Mouse (Mus musculus): Measurements from ENCODE around the gene Prokr1. TPM values are rescaled to one million over a fixed set of nuclear protein-coding genes. Genes with fewer than 3 reads are reported as not detected.
"Not testable (repeated sequence)": the region's sequence is repeated elsewhere in the genome, so short reads cannot be mapped to it uniquely, and the experiment has no call there.

The Prokr1 gene
- polyA plus RNA-seq, 1 experiment from 2014 or later = 3.2 TPM

DNA sequence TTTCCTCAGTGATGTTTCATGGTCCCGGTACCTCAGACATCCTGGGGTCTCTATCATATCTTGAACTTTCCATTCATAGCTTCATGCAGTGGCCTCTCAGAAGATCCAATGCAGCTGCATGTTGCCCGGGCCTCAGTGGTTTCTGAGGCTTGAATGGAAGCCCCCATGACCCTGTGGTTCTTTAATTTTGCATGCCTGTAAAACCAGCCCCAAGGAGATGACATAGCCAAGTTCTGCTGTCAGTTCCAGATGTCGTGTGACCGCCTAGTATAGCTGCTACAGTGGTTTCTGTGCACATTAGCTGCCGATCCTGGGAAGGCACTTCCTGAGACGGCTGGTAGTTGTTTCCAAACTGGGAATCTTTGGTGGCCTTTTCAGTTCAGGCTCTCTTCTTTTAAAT is 3.6 kb upstream of the Prokr1 start:
- 86% methylated on average over 6 of the region's 6 CpGs for WGBS
- Histone ChIP-seq H3K9ac (replicated peaks) (no peak overlapping the region), H3K4me3 (no peak overlapping the region), H3K9me3 (no peaks in the 10 kb centered on the region), H3K4me2 (replicated peaks) (no peak overlapping the region), H3K27me3 (no peaks in the 10 kb centered on the region), H3K4me1 (peaks cover 25% of the 10 kb centered on the region), H3K36me3 (no peaks in the 10 kb centered on the region), H3K27ac (replicated peaks) (no peak overlapping the region)
- no peak for ATAC-seq (replicated peaks)

DNA sequence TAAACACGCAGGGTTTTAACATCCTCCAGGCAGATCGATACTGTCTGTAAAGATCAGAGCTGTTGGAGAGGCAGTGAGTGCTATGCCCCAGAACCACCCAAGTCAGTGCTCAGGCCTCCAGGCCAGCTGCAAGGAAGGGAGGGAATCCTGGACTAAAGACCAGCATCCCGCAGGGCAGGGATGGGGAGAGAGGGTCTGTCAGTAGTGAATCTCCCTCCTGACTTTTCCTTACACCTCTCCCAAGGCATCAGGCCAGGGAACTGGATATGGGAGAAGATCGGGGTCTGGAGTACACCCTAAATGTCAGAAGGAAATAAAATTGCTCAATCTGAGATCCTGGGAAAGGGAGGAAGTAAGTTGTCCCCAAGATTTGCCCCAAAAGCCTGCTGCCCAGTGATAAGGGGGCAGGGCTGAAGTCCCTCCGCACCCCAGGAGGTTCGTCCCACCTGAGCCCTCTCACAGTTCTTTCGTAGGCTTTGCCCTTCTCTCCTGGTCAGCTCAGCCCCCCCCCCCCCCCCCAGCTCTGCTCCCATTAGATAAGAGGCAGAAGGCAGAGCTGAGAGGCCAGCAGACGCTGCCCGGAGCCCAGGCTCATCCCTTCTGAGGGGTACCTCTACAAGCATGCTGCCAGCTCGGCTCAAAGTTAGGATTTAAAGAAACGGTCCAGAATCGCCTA is 687 bp downstream of the Prokr1 start:
- WGBS = 10% methylated on average over 12 of the region's 12 CpGs
- Histone ChIP-seq H3K4me2 (replicated peaks) (peak overlapping the region; percentile 86), H3K9me3 (no peaks in the 10 kb centered on the region), H3K9ac (replicated peaks) (peak overlapping the region; percentile 58; the same call in 1 of the 2 replicates), H3K27me3 (no peaks in the 10 kb centered on the region), H3K27ac (replicated peaks) (no peak overlapping the region), H3K4me3 (peak overlapping the region; percentile 55), H3K4me1 (peaks cover 18% of the 10 kb centered on the region), H3K36me3 (no peaks in the 10 kb centered on the region)
- ATAC-seq (replicated peaks) = peak; percentile 51; the same call in 1 of the 2 replicates

DNA sequence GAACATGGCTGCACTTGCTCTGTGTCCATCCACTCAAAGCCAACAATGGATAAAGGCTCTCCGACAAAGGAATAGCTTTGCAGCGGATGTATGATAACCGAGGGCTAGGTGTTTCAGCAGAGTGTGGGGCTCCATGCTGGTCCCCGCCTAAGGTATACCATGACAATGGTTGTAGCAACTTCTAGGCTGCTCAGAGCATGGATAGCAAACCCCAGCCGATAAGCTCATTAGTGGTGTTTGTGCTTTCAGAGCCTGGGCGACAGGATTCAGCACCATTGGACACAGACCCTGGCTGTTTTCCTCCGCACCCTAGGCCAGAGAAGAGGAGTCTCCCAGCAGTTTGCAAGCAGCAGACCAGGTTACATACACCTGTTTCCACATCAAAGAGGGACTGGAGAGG is 6.6 kb downstream of the Prokr1 start:
- Histone ChIP-seq H3K4me1 (0 out of 2 replicates have a peak, but pooled peaks cover under 1% of the 10 kb centered on the region), H3K9me3 (no peaks in the 10 kb centered on the region), H3K36me3 (no peaks in the 10 kb centered on the region), H3K27me3 (no peaks in the 10 kb centered on the region), H3K4me3 (no peak overlapping the region), H3K27ac (replicated peaks) (no peak overlapping the region), H3K9ac (replicated peaks) (no peak overlapping the region), H3K4me2 (replicated peaks) (no peak overlapping the region)
- no peak for ATAC-seq (replicated peaks)
- WGBS = 76% methylated on average over 7 of the region's 7 CpGs

- H3K27me3 ChIP-seq = no peaks in the 10 kb centered on the region
- H3K4me1 ChIP-seq = no peaks in the 10 kb centered on the region
- H3K36me3 ChIP-seq = no peaks in the 10 kb centered on the region
- WGBS = 97% methylated on average over 1 of the region's 1 CpGs
- no peak overlapping the region for H3K4me2 ChIP-seq (replicated peaks)
- no peaks in the 10 kb centered on the region for H3K9me3 ChIP-seq
- H3K4me3 ChIP-seq = no peak overlapping the region
- H3K27ac ChIP-seq (replicated peaks) = no peak overlapping the region
- no peak for ATAC-seq (replicated peaks)
- H3K9ac ChIP-seq (replicated peaks) = no peak overlapping the region
Observed at GRCm38 (mm10) chr6:87583183-87583611, 7.3 kb downstream of the Prokr1 start.

- 77% methylated on average over 6 of the region's 6 CpGs for WGBS
- Histone ChIP-seq H3K27me3 (no peaks in the 10 kb centered on the region), H3K36me3 (no peaks in the 10 kb centered on the region), H3K4me1 (no peaks in the 10 kb centered on the region), H3K4me2 (replicated peaks) (no peak overlapping the region), H3K4me3 (no peak overlapping the region), H3K9me3 (no peaks in the 10 kb centered on the region), H3K27ac (replicated peaks) (no peak overlapping the region), H3K9ac (replicated peaks) (no peak overlapping the region)
- no peak for ATAC-seq (replicated peaks)
Observed at GRCm38 (mm10) chr6:87582456-87582855, 8.1 kb downstream of the Prokr1 start.

- Histone ChIP-seq H3K27me3 (no peaks in the 10 kb centered on the region), H3K36me3 (no peaks in the 10 kb centered on the region), H3K4me3 (no peak overlapping the region), H3K4me2 (replicated peaks) (no peak overlapping the region), H3K9me3 (no peaks in the 10 kb centered on the region), H3K27ac (replicated peaks) (no peak overlapping the region), H3K9ac (replicated peaks) (no peak overlapping the region), H3K4me1 (no peaks in the 10 kb centered on the region)
- 95% methylated on average over 18 of the region's 18 CpGs for whole genome bisulfite sequencing
- no peak for ATAC-seq (replicated peaks)
Observed at GRCm38 (mm10) chr6:87581581-87581980, 9.0 kb downstream of the Prokr1 start.

DNA sequence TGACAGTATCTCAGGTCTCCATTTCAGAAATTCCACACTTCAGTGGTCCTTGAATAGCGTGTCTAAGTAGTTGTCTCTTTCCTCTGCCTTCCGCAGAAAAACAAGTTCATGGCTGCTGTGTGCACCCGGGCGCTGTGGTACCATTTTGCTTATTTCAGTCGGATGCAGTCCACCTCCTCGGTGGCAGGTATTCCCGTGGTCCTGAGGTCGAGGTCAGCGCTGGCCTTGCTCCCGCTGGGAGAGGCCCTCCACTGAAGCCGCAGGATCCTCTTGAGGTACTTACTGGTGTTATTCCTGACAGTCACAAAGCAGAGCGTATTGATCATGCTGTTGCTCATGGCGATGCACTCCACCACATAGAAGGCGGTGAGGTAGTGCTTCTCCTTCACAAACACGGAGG is 9.5 kb downstream of the Prokr1 start:
- WGBS = 89% methylated on average over 15 of the region's 15 CpGs
- Histone ChIP-seq H3K27ac (replicated peaks) (no peak overlapping the region), H3K9ac (replicated peaks) (no peak overlapping the region), H3K36me3 (no peaks in the 10 kb centered on the region), H3K4me2 (replicated peaks) (no peak overlapping the region), H3K4me1 (no peaks in the 10 kb centered on the region), H3K9me3 (no peaks in the 10 kb centered on the region), H3K27me3 (no peaks in the 10 kb centered on the region), H3K4me3 (no peak overlapping the region)
- ATAC-seq (replicated peaks) = no peak

DNA sequence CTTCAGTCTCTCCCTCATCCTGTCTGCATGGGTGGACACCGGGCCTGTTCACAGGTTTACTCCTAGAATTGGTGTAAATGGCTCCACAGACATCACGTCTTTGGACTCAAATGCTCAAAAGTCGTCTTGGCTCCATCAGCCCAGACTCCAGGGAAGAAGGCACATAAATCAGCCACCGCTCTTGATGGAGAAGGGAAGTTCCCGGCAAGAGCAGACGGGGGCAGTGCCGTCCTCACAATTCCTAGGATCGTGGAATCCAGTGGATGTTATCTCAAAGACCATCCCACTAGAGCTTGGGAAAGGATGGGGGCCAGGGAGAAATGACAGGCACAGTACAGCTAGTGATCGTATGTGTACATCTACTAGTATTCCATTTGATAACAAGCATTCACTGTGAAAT is 12.3 kb downstream of the Prokr1 start:
- Histone ChIP-seq H3K4me2 (replicated peaks) (no peak overlapping the region), H3K36me3 (no peaks in the 10 kb centered on the region), H3K27me3 (no peaks in the 10 kb centered on the region), H3K9me3 (no peaks in the 10 kb centered on the region), H3K4me1 (no peaks in the 10 kb centered on the region), H3K27ac (replicated peaks) (no peak overlapping the region), H3K9ac (replicated peaks) (no peak overlapping the region), H3K4me3 (no peak overlapping the region)
- ATAC-seq (replicated peaks) = no peak
- WGBS = 54% methylated on average over 9 of the region's 9 CpGs

DNA sequence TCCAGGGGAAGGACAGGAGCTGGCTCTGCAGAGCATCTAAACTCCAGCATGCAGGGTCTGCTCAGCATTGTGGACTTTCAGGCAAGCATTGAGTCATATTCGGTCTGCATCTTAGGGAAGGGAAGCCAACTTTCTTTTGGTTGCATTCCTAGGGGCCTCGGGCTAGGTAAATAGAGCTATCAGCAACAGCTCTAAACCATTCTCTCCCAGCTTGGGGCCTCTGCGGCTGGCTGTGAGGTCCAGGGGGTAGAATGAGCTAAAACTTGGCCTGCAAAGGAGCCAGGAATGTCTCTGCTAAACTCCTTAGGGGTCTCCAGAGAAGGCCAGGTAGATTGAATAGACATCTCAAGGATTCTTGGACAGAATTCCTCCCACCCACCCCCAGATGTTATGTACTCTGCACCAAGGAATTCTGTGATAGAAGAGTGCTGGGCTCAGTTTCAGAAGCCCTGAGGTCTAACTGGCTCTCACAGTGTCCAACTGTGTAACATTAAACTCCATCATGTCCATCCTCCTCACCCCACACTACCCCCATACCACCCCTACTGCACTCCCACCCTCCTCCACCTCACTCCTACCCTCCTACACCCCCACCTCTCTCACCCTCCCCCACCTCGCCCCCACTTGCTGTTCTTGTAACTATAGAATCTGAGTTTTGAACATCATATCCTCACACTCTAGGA is 13.8 kb downstream of the Prokr1 start:
- 55% methylated on average over 4 of the region's 4 CpGs for WGBS
- Histone ChIP-seq H3K4me1 (no peaks in the 10 kb centered on the region), H3K9ac (replicated peaks) (no peak overlapping the region), H3K4me2 (replicated peaks) (no peak overlapping the region), H3K9me3 (no peaks in the 10 kb centered on the region), H3K27ac (replicated peaks) (no peak overlapping the region), H3K4me3 (no peak overlapping the region), H3K36me3 (no peaks in the 10 kb centered on the region), H3K27me3 (no peaks in the 10 kb centered on the region)
- ATAC-seq (replicated peaks) = no peak

- H3K4me2 ChIP-seq (replicated peaks); H3K9ac ChIP-seq (replicated peaks); H3K36me3 ChIP-seq; ATAC-seq (replicated peaks); H3K27ac ChIP-seq (replicated peaks); H3K9me3 ChIP-seq; H3K27me3 ChIP-seq; H3K4me3 ChIP-seq; H3K4me1 ChIP-seq: not testable (repeated sequence)
Observed at GRCm38 (mm10) chr6:87571863-87572262, 18.7 kb downstream of the Prokr1 start.

GRCm38 (mm10) chr6:87567686-87568593 is 22.6 kb downstream of the Prokr1 start:
- H3K36me3 ChIP-seq = no peaks in the 10 kb centered on the region
- no peak overlapping the region for H3K9ac ChIP-seq (replicated peaks)
- H3K4me1 ChIP-seq = no peaks in the 10 kb centered on the region
- no peaks in the 10 kb centered on the region for H3K27me3 ChIP-seq
- ATAC-seq (replicated peaks) = no peak
- no peak overlapping the region for H3K4me3 ChIP-seq
- H3K4me2 ChIP-seq (replicated peaks) = no peak overlapping the region
- H3K27ac ChIP-seq (replicated peaks) = no peak overlapping the region
- 63% methylated on average over 9 of the region's 9 CpGs for WGBS
- no peaks in the 10 kb centered on the region for H3K9me3 ChIP-seq

DNA sequence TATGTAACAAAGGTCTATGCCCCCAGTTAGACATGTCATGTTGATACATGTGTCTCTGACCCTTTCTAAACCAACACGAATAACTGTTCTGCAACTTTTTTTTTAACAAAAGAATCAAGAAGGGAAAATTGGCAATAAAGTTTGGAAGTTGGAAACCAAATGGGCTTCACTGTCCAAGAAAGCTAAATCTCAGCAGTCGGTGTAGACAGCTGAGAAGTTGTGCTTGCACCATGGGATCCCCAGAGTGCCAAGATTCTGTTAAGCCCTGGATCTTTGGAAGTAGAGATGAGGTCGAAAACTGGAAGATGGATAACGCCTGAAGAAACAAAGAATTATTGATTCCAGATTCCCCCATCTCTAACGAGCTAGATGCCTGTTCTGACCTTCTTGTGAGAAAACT is 25.4 kb downstream of the Prokr1 start:
- no peak for ATAC-seq (replicated peaks)
- H3K9ac ChIP-seq (replicated peaks) = no peak overlapping the region
- no peaks in the 10 kb centered on the region for H3K9me3 ChIP-seq
- no peaks in the 10 kb centered on the region for H3K27me3 ChIP-seq
- H3K36me3 ChIP-seq = no peaks in the 10 kb centered on the region
- no peaks in the 10 kb centered on the region for H3K4me1 ChIP-seq
- H3K4me2 ChIP-seq (replicated peaks) = no peak overlapping the region
- H3K27ac ChIP-seq (replicated peaks) = no peak overlapping the region
- WGBS = 70% methylated on average over 5 of the region's 5 CpGs
- H3K4me3 ChIP-seq = no peak overlapping the region

Data from forebrain, embryonic 15.5 days (tissue).